Mouse (Mus musculus): ENCODE measurements around the gene 2310034G01Rik.

GRCm38 (mm10) chr19:46326756-46327305 lies 23.3 kb downstream of the 2310034G01Rik start, which contains the start of gene Psd:
- TF ChIP-seq CTCF (IDR thresholded peaks at IDR 0.05; ENCODE audit: low read depth): no peak
- TF ChIP-seq EP300 (optimal IDR thresholded peaks at IDR 0.05): no peak

Data from stomach, postnatal 0 days (tissue).